Mouse (Mus musculus): Measurements from ENCODE around the gene Snapc5. TPM values are rescaled to one million over a fixed set of nuclear protein-coding genes. Genes with fewer than 3 reads are reported as not detected.
A peak's percentile ranks its signal among the peaks of the same experiment; 100 is the strongest.
"Not testable (repeated sequence)": the region's sequence is repeated elsewhere in the genome, so short reads cannot be mapped to it uniquely, and the experiment has no call there.

The Snapc5 gene
- polyA plus RNA-seq (2014; fragmentation: Nextera tagmentation; extraction: Ambion mirVana) = 25.6 and 29.7 TPM in 2 replicates

- peak; percentile 97 for DNase-seq
- H3K9ac ChIP-seq (replicated peaks; ENCODE audit: low read length) = peak within 1 kb of the TSS; percentile 60
- H3K36me3 ChIP-seq (ENCODE audit: control insufficient read depth, insufficient read depth, low read length) = peaks cover 60% of the 10 kb centered on the region
These were observed at the start of gene Snapc5 for GRCm38 (mm10) chr9:64178974-64179646. Snapc5 (plus strand) TSS chr9:64179274.

GRCm38 (mm10) chr9:64131623-64132022 is 47.5 kb upstream of the Snapc5 start:
- H3K4me3 ChIP-seq (replicated peaks; ENCODE audit: low read depth, low read length) = no peak overlapping the region
- no peak overlapping the region for H3K9ac ChIP-seq (replicated peaks; ENCODE audit: low read length)
- H3K4me2 ChIP-seq (ENCODE audit: low read length) = no peak overlapping the region
- H3K27ac ChIP-seq (replicated peaks; ENCODE audit: low read depth, low read length) = no peak overlapping the region
- no peaks in the 10 kb centered on the region for H3K36me3 ChIP-seq (ENCODE audit: control insufficient read depth, insufficient read depth, low read length)
- WGBS = 83% methylated on average over 6 of the region's 6 CpGs
- H3K4me1 ChIP-seq (ENCODE audit: control insufficient read depth, insufficient read depth, low read length) = no peaks in the 10 kb centered on the region
- ATAC-seq (ENCODE audit: low FRiP score, low TSS enrichment) (no peak), DNase-seq (no peak)
- no peaks in the 10 kb centered on the region for H3K9me3 ChIP-seq (ENCODE audit: control insufficient read depth, low read length)
- no peaks in the 10 kb centered on the region for H3K27me3 ChIP-seq (ENCODE audit: control insufficient read depth, insufficient read depth, low read length)

More at GRCm38 (mm10) chr9:64178974-64179646, at the start of gene Snapc5:
- peak; percentile 93 for ATAC-seq (ENCODE audit: low FRiP score, low TSS enrichment)
- Histone ChIP-seq H3K4me2 (ENCODE audit: low read length) (peak within 1 kb of the TSS; percentile 68), H3K4me1 (ENCODE audit: control insufficient read depth, insufficient read depth, low read length) (peaks cover 15% of the 10 kb centered on the region), H3K27me3 (ENCODE audit: control insufficient read depth, insufficient read depth, low read length) (no peaks in the 10 kb centered on the region), H3K9me3 (ENCODE audit: control insufficient read depth, low read length) (no peaks in the 10 kb centered on the region), H3K27ac (replicated peaks; ENCODE audit: low read depth, low read length) (peak within 1 kb of the TSS; percentile 84), H3K4me3 (replicated peaks; ENCODE audit: low read depth, low read length) (peak within 1 kb of the TSS; percentile 54)
- under 1% methylated on average over 35 of the region's 35 CpGs for WGBS

DNA sequence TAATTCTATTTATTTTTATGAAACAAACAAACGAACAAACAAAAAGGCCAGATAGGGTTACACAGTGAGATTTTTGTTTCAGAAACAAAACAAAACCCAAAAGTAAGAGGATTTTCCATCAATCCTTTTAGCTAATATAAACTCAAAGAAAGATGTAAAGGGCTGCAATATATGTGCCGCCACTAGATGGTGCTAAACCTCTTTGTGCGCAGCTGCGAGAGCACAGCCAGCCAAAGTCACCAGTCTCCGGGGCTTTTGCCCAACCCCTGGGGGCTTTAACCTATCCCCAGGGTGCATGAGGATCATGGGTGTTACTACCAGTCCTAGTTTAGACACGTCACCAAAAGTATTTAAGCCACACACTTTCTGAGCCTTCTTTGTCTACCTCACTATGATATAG is 40.2 kb upstream of the Snapc5 start:
- H3K9me3 ChIP-seq (ENCODE audit: control insufficient read depth, low read length); H3K27me3 ChIP-seq (ENCODE audit: control insufficient read depth, insufficient read depth, low read length); H3K9ac ChIP-seq (replicated peaks; ENCODE audit: low read length); H3K4me3 ChIP-seq (replicated peaks; ENCODE audit: low read depth, low read length); H3K4me1 ChIP-seq (ENCODE audit: control insufficient read depth, insufficient read depth, low read length); H3K27ac ChIP-seq (replicated peaks; ENCODE audit: low read depth, low read length); H3K36me3 ChIP-seq (ENCODE audit: control insufficient read depth, insufficient read depth, low read length); H3K4me2 ChIP-seq (ENCODE audit: low read length); ATAC-seq (ENCODE audit: low FRiP score, low TSS enrichment): not testable (repeated sequence)
- WGBS = 10% methylated on average over 6 of the region's 6 CpGs
- peak; percentile 79 for DNase-seq

GRCm38 (mm10) chr9:64139879-64140278 is 39.2 kb upstream of the Snapc5 start:
- Histone ChIP-seq H3K4me3 (replicated peaks; ENCODE audit: low read depth, low read length) (no peak overlapping the region), H3K36me3 (ENCODE audit: control insufficient read depth, insufficient read depth, low read length) (no peaks in the 10 kb centered on the region), H3K27ac (replicated peaks; ENCODE audit: low read depth, low read length) (no peak overlapping the region), H3K4me2 (ENCODE audit: low read length) (no peak overlapping the region), H3K27me3 (ENCODE audit: control insufficient read depth, insufficient read depth, low read length) (no peaks in the 10 kb centered on the region), H3K4me1 (ENCODE audit: control insufficient read depth, insufficient read depth, low read length) (no peaks in the 10 kb centered on the region), H3K9me3 (ENCODE audit: control insufficient read depth, low read length) (no peaks in the 10 kb centered on the region), H3K9ac (replicated peaks; ENCODE audit: low read length) (no peak overlapping the region)
- WGBS = 94% methylated on average over 9 of the region's 9 CpGs
- DNase-seq (no peak), ATAC-seq (ENCODE audit: low FRiP score, low TSS enrichment) (no peak)

GRCm38 (mm10) chr9:64156641-64157040 is 22.4 kb upstream of the Snapc5 start:
- Histone ChIP-seq H3K9ac (replicated peaks; ENCODE audit: low read length) (no peak overlapping the region), H3K27me3 (ENCODE audit: control insufficient read depth, insufficient read depth, low read length) (no peaks in the 10 kb centered on the region), H3K9me3 (ENCODE audit: control insufficient read depth, low read length) (no peaks in the 10 kb centered on the region), H3K27ac (replicated peaks; ENCODE audit: low read depth, low read length) (no peak overlapping the region), H3K4me1 (ENCODE audit: control insufficient read depth, insufficient read depth, low read length) (no peaks in the 10 kb centered on the region), H3K4me2 (ENCODE audit: low read length) (no peak overlapping the region), H3K4me3 (replicated peaks; ENCODE audit: low read depth, low read length) (no peak overlapping the region), H3K36me3 (ENCODE audit: control insufficient read depth, insufficient read depth, low read length) (peaks cover 14% of the 10 kb centered on the region; the same call in 1 of the 2 replicates)
- WGBS = 93% methylated on average over 1 of the region's 1 CpGs
- DNase-seq = no peak
- ATAC-seq (ENCODE audit: low FRiP score, low TSS enrichment) = no peak

GRCm38 (mm10) chr9:64160471-64160870 is 18.6 kb upstream of the Snapc5 start:
- H3K4me3 ChIP-seq (replicated peaks; ENCODE audit: low read depth, low read length) = no peak overlapping the region
- H3K27ac ChIP-seq (replicated peaks; ENCODE audit: low read depth, low read length) = no peak overlapping the region
- DNase-seq (no peak), ATAC-seq (ENCODE audit: low FRiP score, low TSS enrichment) (no peak)
- peaks cover 14% of the 10 kb centered on the region; the same call in 1 of the 2 replicates for H3K36me3 ChIP-seq (ENCODE audit: control insufficient read depth, insufficient read depth, low read length)
- no peaks in the 10 kb centered on the region for H3K27me3 ChIP-seq (ENCODE audit: control insufficient read depth, insufficient read depth, low read length)
- H3K9me3 ChIP-seq (ENCODE audit: control insufficient read depth, low read length) = no peaks in the 10 kb centered on the region
- H3K4me2 ChIP-seq (ENCODE audit: low read length) = no peak overlapping the region
- 92% methylated on average over 5 of the region's 5 CpGs for WGBS
- 0 out of 2 replicates have a peak overlapping the region, but pooled peaks have one; percentile 2 for H3K9ac ChIP-seq (replicated peaks; ENCODE audit: low read length)
- H3K4me1 ChIP-seq (ENCODE audit: control insufficient read depth, insufficient read depth, low read length) = no peaks in the 10 kb centered on the region

DNA sequence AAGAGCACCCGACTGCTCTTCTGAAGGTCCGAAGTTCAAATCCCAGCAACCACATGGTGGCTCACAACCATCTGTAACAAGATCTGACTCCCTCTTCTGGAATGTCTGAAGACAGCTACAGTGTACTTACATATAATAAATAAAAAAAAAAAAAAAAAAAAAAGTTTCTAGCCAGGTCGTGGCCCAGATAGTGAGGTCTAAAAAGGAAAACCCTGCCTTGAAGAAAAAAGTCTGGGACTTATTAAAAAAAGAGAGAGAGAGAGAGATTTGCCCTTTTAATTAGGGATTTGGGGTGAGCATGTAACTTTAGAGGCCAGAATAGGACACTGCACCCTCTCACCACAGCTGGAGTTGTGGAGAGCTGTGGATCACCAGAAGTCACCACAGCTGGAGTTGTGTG is 9.1 kb upstream of the Snapc5 start:
- not testable (repeated sequence) for H3K27me3 ChIP-seq (ENCODE audit: control insufficient read depth, insufficient read depth, low read length); ATAC-seq (ENCODE audit: low FRiP score, low TSS enrichment); H3K4me3 ChIP-seq (replicated peaks; ENCODE audit: low read depth, low read length); DNase-seq; H3K9ac ChIP-seq (replicated peaks; ENCODE audit: low read length); H3K27ac ChIP-seq (replicated peaks; ENCODE audit: low read depth, low read length); H3K4me2 ChIP-seq (ENCODE audit: low read length); H3K36me3 ChIP-seq (ENCODE audit: control insufficient read depth, insufficient read depth, low read length); H3K9me3 ChIP-seq (ENCODE audit: control insufficient read depth, low read length)
- WGBS = 97% methylated on average over 3 of the region's 3 CpGs
- peaks cover 15% of the 10 kb centered on the region for H3K4me1 ChIP-seq (ENCODE audit: control insufficient read depth, insufficient read depth, low read length)

GRCm38 (mm10) chr9:64172145-64172815 is 6.8 kb upstream of the Snapc5 start:
- WGBS = 4% methylated on average over 18 of the region's 18 CpGs
- ATAC-seq (ENCODE audit: low FRiP score, low TSS enrichment) (0 out of 2 replicates have a peak, but pooled peaks have one; percentile 4), DNase-seq (no peak)
- H3K9ac ChIP-seq (replicated peaks; ENCODE audit: low read length) = peak overlapping the region; percentile 66
- peak overlapping the region; percentile 97 for H3K4me2 ChIP-seq (ENCODE audit: low read length)
- no peaks in the 10 kb centered on the region for H3K9me3 ChIP-seq (ENCODE audit: control insufficient read depth, low read length)
- H3K36me3 ChIP-seq (ENCODE audit: control insufficient read depth, insufficient read depth, low read length) = peaks cover 24% of the 10 kb centered on the region
- peaks cover 15% of the 10 kb centered on the region for H3K4me1 ChIP-seq (ENCODE audit: control insufficient read depth, insufficient read depth, low read length)
- H3K27me3 ChIP-seq (ENCODE audit: control insufficient read depth, insufficient read depth, low read length) = no peaks in the 10 kb centered on the region
- H3K27ac ChIP-seq (replicated peaks; ENCODE audit: low read depth, low read length) = peak overlapping the region; percentile 83
- H3K4me3 ChIP-seq (replicated peaks; ENCODE audit: low read depth, low read length) = peak overlapping the region; percentile 79
